Mouse (Mus musculus) hindbrain, embryonic 16.5 days (tissue): ENCODE data around the gene Lamtor3. TPM values are rescaled to one million over a fixed set of nuclear protein-coding genes. Genes with fewer than 3 reads are reported as not detected.
"Not testable (repeated sequence)": the region's sequence is repeated elsewhere in the genome, so short reads cannot be mapped to it uniquely, and the experiment has no call there.

ENCODE experiments used
- ATAC-seq: fragments of 200-750 bp; cut with Nextera tagmentation; 2 replicates; pipeline ENCODE4 v1.8.0; 2017; ENCODE audit warnings: moderate TSS enrichment, moderate library complexity
- H3K27ac ChIP-seq: fragments of 300-500 bp; sonication (generic); 2 replicates; pipeline ENCODE4 v1.5.1; 2014; ENCODE audit warnings: low read depth, mild to moderate bottlenecking, control low read depth, low read length, moderate library complexity
- H3K27me3 ChIP-seq: fragments of 300-500 bp; sonication (generic); replicated peaks from 2 replicates; pipeline ENCODE4 v1.6.1; 2014; ENCODE audit warnings: low read length; ENCODE audit not compliant: control insufficient read depth, insufficient read depth
- H3K36me3 ChIP-seq: fragments of 300-500 bp; sonication (generic); 2 replicates; pipeline ENCODE4 v1.6.1; 2014; ENCODE audit warnings: mild to moderate bottlenecking, low read length, moderate library complexity, mixed read lengths; ENCODE audit not compliant: control insufficient read depth, insufficient read depth
- H3K4me1 ChIP-seq: fragments of 300-500 bp; sonication (generic); 2 replicates; pipeline ENCODE4 v1.6.1; 2014; ENCODE audit warnings: low read depth, low read length; ENCODE audit not compliant: control insufficient read depth, insufficient read depth
- H3K4me2 ChIP-seq: fragments of 300-500 bp; sonication (generic); 2 replicates; pipeline ENCODE4 v1.6.1; 2014; ENCODE audit warnings: mild to moderate bottlenecking, low read length, control low read depth, moderate library complexity
- H3K4me3 ChIP-seq: fragments of 300-500 bp; sonication (generic); 2 replicates; pipeline ENCODE4 v1.5.1; 2014; ENCODE audit warnings: mild to moderate bottlenecking, low read length, control low read depth, moderate library complexity
- H3K9ac ChIP-seq: fragments of 300-500 bp; sonication (generic); 2 replicates; pipeline ENCODE4 v1.6.1; 2014; ENCODE audit warnings: low read depth, mild to moderate bottlenecking, control low read depth, low read length, moderate library complexity
- H3K9me3 ChIP-seq: fragments of 300-500 bp; sonication (generic); 2 replicates; pipeline ENCODE4 v1.6.1; 2014; ENCODE audit warnings: mild to moderate bottlenecking, low read length, moderate library complexity; ENCODE audit not compliant: control insufficient read depth
- WGBS: fragments of 180-500 bp; shearing (Covaris S2); extraction: QIAGEN DNeasy Blood & Tissue Kit; methylation state at CpG from one replicate; pipeline ENCODE4 v1.1.7; 2014; 5-methylcytosine and 5-hydroxymethylcytosine counted together
- polyA plus RNA-seq: library from polyadenylated mRNA; unstranded; fragments of >200 nt; fragmentation: Nextera tagmentation; extraction: Ambion mirVana; gene quantifications from 2 replicates; pipeline ENCODE4 v1.2.1, GENCODE M21; 2015

Gene Lamtor3
- polyA plus RNA-seq, 1 experiment from 2014 or later, result 135 TPM

GRCm38 (mm10) chr3:137895196-137895595 lies 23.1 kb upstream of the Lamtor3 start:
- 86% methylated on average over 3 of the region's 3 CpGs for WGBS
- Histone ChIP-seq H3K27ac (no peak overlapping the region), H3K4me3 (no peak overlapping the region), H3K9ac (no peak overlapping the region), H3K4me2 (no peak overlapping the region), H3K4me1 (no peaks in the 10 kb centered on the region), H3K9me3 (no peaks in the 10 kb centered on the region; the same call in 1 of the 2 replicates), H3K36me3 (peaks cover 10% of the 10 kb centered on the region), H3K27me3 (no peaks in the 10 kb centered on the region)
- ATAC-seq, result no peak

DNA sequence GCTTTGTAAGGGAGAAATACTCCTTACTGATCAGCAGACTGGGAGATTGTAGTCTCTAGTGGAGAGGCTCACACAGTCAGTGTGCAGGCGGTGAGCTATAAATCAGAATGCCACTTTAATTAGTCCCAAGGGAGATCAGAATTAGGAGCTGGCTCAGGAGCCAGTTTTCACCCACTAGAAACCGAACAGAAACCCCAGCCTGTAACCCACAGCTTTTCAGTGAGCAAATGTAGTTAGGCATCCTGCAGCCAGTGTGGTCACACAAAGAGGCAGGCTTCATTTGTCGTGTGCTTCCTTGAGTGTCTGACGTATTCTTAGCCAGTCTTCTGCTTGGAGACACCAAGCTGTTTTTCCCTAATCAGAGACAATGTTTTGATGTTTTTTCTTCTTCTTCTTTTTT lies 21.9 kb upstream of the Lamtor3 start:
- ATAC-seq, result 0 out of 2 replicates have a peak, but pooled peaks have one; percentile 42
- H3K27ac ChIP-seq, result no peak overlapping the region
- WGBS, result 83% methylated on average over 4 of the region's 4 CpGs
- H3K36me3 ChIP-seq, result peaks cover 10% of the 10 kb centered on the region
- no peaks in the 10 kb centered on the region; the same call in 1 of the 2 replicates for H3K9me3 ChIP-seq
- H3K4me2 ChIP-seq, result no peak overlapping the region
- no peaks in the 10 kb centered on the region for H3K4me1 ChIP-seq
- no peak overlapping the region for H3K9ac ChIP-seq
- no peaks in the 10 kb centered on the region for H3K27me3 ChIP-seq
- no peak overlapping the region for H3K4me3 ChIP-seq

GRCm38 (mm10) chr3:137896867-137897266 lies 21.4 kb upstream of the Lamtor3 start:
- no peak for ATAC-seq
- Histone ChIP-seq H3K4me3 (no peak overlapping the region), H3K9me3 (no peaks in the 10 kb centered on the region; the same call in 1 of the 2 replicates), H3K36me3 (peaks cover 10% of the 10 kb centered on the region), H3K4me1 (no peaks in the 10 kb centered on the region), H3K27ac (no peak overlapping the region), H3K27me3 (no peaks in the 10 kb centered on the region), H3K9ac (no peak overlapping the region), H3K4me2 (no peak overlapping the region)
- 95% methylated on average over 3 of the region's 3 CpGs for WGBS

DNA sequence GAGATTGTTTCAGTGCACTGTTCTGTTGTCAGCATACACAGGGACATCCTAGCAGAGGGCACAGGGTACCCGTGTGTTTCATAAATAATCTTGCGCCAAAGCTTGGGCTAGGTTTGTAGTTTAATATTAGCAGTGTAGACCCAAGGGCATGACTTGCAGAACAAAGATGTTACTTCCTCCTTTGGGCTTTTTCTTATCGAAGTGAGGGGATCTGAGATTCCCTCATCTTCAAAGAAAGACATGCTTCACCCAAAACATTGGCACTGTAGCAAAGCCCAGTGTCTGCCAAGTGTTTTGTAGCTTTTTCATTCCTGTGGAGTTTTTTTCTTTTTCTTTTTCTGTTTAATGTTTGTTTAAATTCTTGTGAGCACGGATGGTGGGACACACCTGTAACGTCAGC lies 20.6 kb upstream of the Lamtor3 start:
- WGBS, result 84% methylated on average over 5 of the region's 5 CpGs
- Histone ChIP-seq H3K4me1 (no peaks in the 10 kb centered on the region), H3K4me2 (no peak overlapping the region), H3K9me3 (no peaks in the 10 kb centered on the region; the same call in 1 of the 2 replicates), H3K36me3 (peaks cover 15% of the 10 kb centered on the region), H3K4me3 (no peak overlapping the region), H3K27ac (no peak overlapping the region), H3K9ac (no peak overlapping the region), H3K27me3 (no peaks in the 10 kb centered on the region)
- no peak for ATAC-seq

DNA sequence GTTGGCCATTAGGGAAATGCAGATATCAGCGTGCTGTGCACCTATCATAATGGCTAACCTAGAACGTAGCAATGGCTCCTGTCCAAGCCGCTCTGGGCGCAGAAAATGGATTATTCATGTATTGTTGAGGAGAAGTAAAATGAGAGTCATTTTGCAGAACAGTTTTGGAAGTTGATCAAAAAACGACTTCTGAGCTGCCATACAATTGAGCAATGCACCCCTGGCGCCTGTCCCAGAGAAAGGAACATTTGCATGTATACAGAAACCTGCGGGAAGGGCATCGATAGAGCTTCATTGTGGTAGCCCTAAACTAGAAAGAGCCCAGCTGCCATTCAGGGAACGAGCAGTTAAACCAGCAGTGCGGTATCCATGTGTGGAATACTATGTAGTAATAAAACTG lies 18.2 kb upstream of the Lamtor3 start:
- Histone ChIP-seq H3K4me2 (no peak overlapping the region), H3K27ac (no peak overlapping the region), H3K27me3 (no peaks in the 10 kb centered on the region), H3K9me3 (no peaks in the 10 kb centered on the region; the same call in 1 of the 2 replicates), H3K36me3 (peaks cover 11% of the 10 kb centered on the region), H3K4me1 (no peaks in the 10 kb centered on the region), H3K9ac (no peak overlapping the region), H3K4me3 (no peak overlapping the region)
- no peak for ATAC-seq
- 56% methylated on average over 10 of the region's 10 CpGs for WGBS

GRCm38 (mm10) chr3:137913093-137913492 lies 5.2 kb upstream of the Lamtor3 start:
- no peaks in the 10 kb centered on the region for H3K27me3 ChIP-seq
- H3K36me3 ChIP-seq, result peaks cover 7% of the 10 kb centered on the region
- no peak overlapping the region for H3K27ac ChIP-seq
- 79% methylated on average over 2 of the region's 2 CpGs for WGBS
- ATAC-seq, result no peak
- H3K4me3 ChIP-seq, result no peak overlapping the region
- peaks cover 8% of the 10 kb centered on the region for H3K4me1 ChIP-seq
- no peak overlapping the region for H3K9ac ChIP-seq
- no peaks in the 10 kb centered on the region for H3K9me3 ChIP-seq
- H3K4me2 ChIP-seq, result no peak overlapping the region

- H3K27ac ChIP-seq, H3K9ac ChIP-seq, H3K4me2 ChIP-seq, H3K9me3 ChIP-seq, H3K36me3 ChIP-seq, H3K27me3 ChIP-seq, H3K4me3 ChIP-seq, ATAC-seq: not testable (repeated sequence)
- peaks cover 15% of the 10 kb centered on the region for H3K4me1 ChIP-seq
- no CpG with 5 or more reads among the region's 1 CpGs for WGBS
These were observed 3.7 kb upstream of the Lamtor3 start for GRCm38 (mm10) chr3:137914567-137914966.

DNA sequence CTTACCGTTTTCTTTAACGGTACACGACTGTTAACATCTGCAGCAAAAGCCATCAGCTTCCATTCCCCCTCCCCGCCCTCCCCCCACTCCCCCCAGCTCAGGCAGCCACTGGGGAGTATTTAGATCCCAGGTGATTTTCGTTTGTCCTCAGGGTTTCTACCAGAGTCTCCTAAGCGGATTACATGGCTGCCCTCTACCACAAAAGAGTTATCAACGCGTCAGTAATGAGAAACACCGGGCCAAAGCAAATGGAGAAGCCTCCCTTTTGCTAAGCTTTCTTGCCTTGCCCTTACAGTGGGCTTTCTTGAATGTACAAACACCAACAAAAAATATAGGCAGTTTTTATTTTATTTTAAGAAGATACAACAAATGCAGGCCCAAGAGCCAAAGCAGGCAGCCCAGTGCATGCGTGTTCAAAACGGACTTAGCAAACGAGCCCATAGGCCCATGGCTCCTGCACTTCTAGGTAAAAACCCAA lies 573 bp upstream of the Lamtor3 start:
- peak overlapping the region; percentile 91 for H3K4me2 ChIP-seq
- peak; percentile 22 for ATAC-seq
- H3K9ac ChIP-seq, result peak overlapping the region; percentile 68
- no peaks in the 10 kb centered on the region for H3K27me3 ChIP-seq
- H3K4me1 ChIP-seq, result peaks cover 16% of the 10 kb centered on the region
- peak overlapping the region; percentile 73 for H3K27ac ChIP-seq
- 0 out of 2 replicates have a peak, but pooled peaks cover 2% of the 10 kb centered on the region for H3K36me3 ChIP-seq
- peak overlapping the region; percentile 85 for H3K4me3 ChIP-seq
- H3K9me3 ChIP-seq, result no peaks in the 10 kb centered on the region
- 14% methylated on average over 12 of the region's 12 CpGs for WGBS

- Histone ChIP-seq H3K36me3 (peaks cover 4% of the 10 kb centered on the region; the same call in 1 of the 2 replicates), H3K4me3 (peak overlapping the region; percentile 85), H3K27ac (peak overlapping the region; percentile 85), H3K4me2 (peak overlapping the region; percentile 73), H3K27me3 (no peaks in the 10 kb centered on the region), H3K9me3 (no peaks in the 10 kb centered on the region), H3K4me1 (peaks cover 16% of the 10 kb centered on the region), H3K9ac (peak overlapping the region; percentile 86)
- peak; percentile 40 for ATAC-seq
- 22% methylated on average over 6 of the region's 6 CpGs for WGBS
These were observed 616 bp downstream of the Lamtor3 start for GRCm38 (mm10) chr3:137918932-137919311.
